Mouse (Mus musculus): Measurements from ENCODE around the gene Ranbp6. TPM values are rescaled to one million over a fixed set of nuclear protein-coding genes. Genes with fewer than 3 reads are reported as not detected.

Gene Ranbp6
- total RNA-seq, 2 experiments from 2014 or later, result 35.9 to 37.0 TPM

DNA sequence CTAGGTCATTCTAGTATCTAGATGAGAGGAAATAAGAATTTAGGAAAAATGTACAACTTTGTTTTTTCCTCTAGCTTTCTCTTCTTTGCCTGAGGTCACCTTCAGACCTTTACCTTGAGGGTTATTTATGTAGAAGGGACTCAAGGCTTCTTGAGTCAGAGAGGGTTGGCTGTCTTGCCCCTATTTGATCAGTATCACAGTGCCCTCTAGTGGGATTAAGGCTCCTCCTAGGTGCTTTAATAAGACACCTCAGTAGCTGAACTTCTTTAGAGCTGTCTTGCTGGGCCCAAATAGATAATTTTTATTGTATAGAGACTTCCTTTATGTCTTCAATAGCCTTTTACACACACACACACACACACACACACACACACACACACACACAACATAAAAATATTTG lies 8.2 kb upstream of the Ranbp6 start:
- peak in 1 of 2 experiments; percentile 32 for DNase-seq (ENCODE audit: low spot score in 2 of 2)

DNA sequence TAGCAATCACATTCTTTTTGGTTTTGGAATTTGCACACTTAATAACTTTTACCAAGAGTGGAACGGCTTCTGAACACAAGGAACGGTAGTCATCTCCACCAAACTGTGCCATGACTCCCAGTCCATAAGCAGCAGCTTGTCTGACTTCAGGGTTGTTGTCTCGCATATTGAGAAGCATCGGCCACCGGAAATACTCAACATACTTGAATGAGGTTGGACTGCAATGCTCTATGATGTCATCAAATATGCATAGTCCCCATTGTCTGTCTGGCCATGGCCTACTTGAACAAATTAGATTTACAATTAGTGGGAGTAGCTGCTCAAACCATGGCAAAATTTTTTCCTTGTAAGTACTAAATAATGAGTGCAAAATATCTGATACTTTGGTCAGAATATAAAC lies 2.8 kb downstream of the Ranbp6 start:
- DNase-seq (ENCODE audit: low spot score in 2 of 2), result no peak

- DNase-seq (ENCODE audit: low spot score in 2 of 2), result peak; percentile 97 to 100
Measured at GRCm38 (mm10) chr19:29805917-29806785, 6.6 kb downstream of the Ranbp6 start, which contains the start of gene 9930021J03Rik. 9930021J03Rik (minus strand) TSS chr19:29805989.

GRCm38 (mm10) chr19:29805101-29805916 lies 7.5 kb downstream of the Ranbp6 start:
- DNase-seq (ENCODE audit: low spot score in 2 of 2), result peak; percentile 34 to 38

GRCm38 (mm10) chr19:29803946-29804345 lies 8.8 kb downstream of the Ranbp6 start:
- no peak for DNase-seq (ENCODE audit: low spot score in 2 of 2)

GRCm38 (mm10) chr19:29797371-29797770 lies 15.4 kb downstream of the Ranbp6 start:
- DNase-seq (ENCODE audit: low spot score in 2 of 2), result no peak

DNA sequence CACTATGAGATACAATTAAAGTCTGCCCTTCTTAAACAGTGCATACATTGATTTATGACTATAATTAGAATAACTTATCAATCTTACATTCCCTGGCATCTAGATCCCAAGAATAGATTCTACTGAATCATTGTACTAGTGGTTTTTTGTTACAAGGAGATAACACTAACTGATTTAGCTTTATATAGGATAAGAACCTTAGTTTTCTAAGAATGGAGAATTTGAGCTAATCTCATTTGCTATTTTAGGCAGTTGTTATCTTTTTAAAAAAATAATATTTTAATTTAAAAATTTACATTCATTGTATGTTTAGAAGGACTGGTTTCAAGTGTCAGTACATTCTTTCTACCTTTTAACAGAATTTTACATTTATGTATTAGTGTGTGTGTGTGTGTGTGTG lies 24.8 kb downstream of the Ranbp6 start:
- DNase-seq (ENCODE audit: low spot score in 2 of 2), result no peak

DNA sequence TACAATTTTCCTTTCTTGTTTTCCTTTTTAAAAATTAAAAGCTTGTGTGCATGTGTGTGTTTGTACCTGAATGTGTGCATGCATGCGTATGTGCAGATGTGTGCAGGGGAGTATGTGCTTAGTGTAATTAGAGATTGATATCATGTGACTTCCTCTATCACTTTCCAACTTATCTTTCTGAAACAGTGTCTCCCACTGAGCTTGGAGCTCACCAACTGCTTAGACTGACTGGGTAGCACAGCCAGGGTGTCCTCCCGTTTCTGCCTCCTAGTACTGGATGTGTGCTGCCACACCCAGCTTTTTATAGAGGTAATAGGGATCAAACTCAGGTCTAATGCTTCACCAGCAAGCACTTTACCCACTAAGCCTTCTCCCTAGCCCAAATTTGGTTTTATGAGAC lies 29.9 kb downstream of the Ranbp6 start:
- DNase-seq (ENCODE audit: low spot score in 2 of 2), result no peak

Other genes with a start within 250 kb of the Ranbp6 start
- gene Ermp1, start 164.6 kb downstream of the Ranbp6 start, total RNA-seq (2021), result 10 to 100 TPM; 37.0 to 38.0 TPM
- under 1 TPM in 1 of 2 experiments, not detected in 1; 0.49 TPM for gene Mlana, start 115.2 kb downstream of the Ranbp6 start, total RNA-seq (2021)
- gene 9930021J03Rik, start 7.0 kb downstream of the Ranbp6 start, total RNA-seq (2021), result 10 to 100 TPM; 40.8 to 42.0 TPM
- gene Il33, start 112.1 kb upstream of the Ranbp6 start, total RNA-seq (2021), result 10 to 100 TPM; 41.9 to 54.2 TPM
- not detected for gene Trpd52l3, start 190.8 kb upstream of the Ranbp6 start, total RNA-seq (2021)
- 10 to 100 TPM; 51.5 to 57.7 TPM for gene Uhrf2, start 217.5 kb upstream of the Ranbp6 start, total RNA-seq (2021)

Measured in left cerebral cortex, adult 18-20 months (tissue).